Mouse (Mus musculus): ENCODE measurements around the gene Brinp3. TPM values are rescaled to one million over a fixed set of nuclear protein-coding genes. Genes with fewer than 3 reads are reported as not detected.

Gene Brinp3
- total RNA-seq (2014; rRNA removed) (56.0 and 57.1 TPM in 2 replicates), polyA plus RNA-seq (2015; fragmentation: Nextera tagmentation; extraction: Ambion mirVana) (40.7 and 44.5 TPM in 2 replicates)

- peak within 1 kb of the TSS; percentile 80 for H3K4me2 ChIP-seq (ENCODE audit: low read depth, low read length)
- DNase-seq (ENCODE audit: low spot score) = peak; percentile 55
- H3K9ac ChIP-seq (replicated peaks; ENCODE audit: low read length) = peak within 1 kb of the TSS; percentile 77
- no peaks in the 10 kb centered on the region for H3K36me3 ChIP-seq (ENCODE audit: insufficient read depth, low read length)
- 2% methylated on average over 19 of the region's 19 CpGs for WGBS
- no peaks in the 10 kb centered on the region for H3K9me3 ChIP-seq (ENCODE audit: low read length)
- TF ChIP-seq CTCF (IDR thresholded peaks at IDR 0.05; ENCODE audit: low read depth) = no peak
- no peaks in the 10 kb centered on the region for H3K27me3 ChIP-seq (ENCODE audit: insufficient read depth, low read length)
- H3K4me3 ChIP-seq (ENCODE audit: low read length) = peak within 1 kb of the TSS; percentile 67
- peak within 1 kb of the TSS; percentile 78 for H3K27ac ChIP-seq
- peak; percentile 46 for ATAC-seq
- 0 out of 2 replicates have a peak, but pooled peaks cover 3% of the 10 kb centered on the region for H3K4me1 ChIP-seq (ENCODE audit: insufficient read depth, low read length)
Observed at GRCm38 (mm10) chr1:146494681-146495331, at the start of gene Brinp3. Brinp3 (plus strand) TSS chr1:146494760.

- Histone ChIP-seq H3K27ac (peak overlapping the region; percentile 78), H3K4me3 (ENCODE audit: low read length) (peak overlapping the region; percentile 67), H3K36me3 (ENCODE audit: insufficient read depth, low read length) (no peaks in the 10 kb centered on the region), H3K4me1 (ENCODE audit: insufficient read depth, low read length) (0 out of 2 replicates have a peak, but pooled peaks cover 3% of the 10 kb centered on the region), H3K4me2 (ENCODE audit: low read depth, low read length) (peak overlapping the region; percentile 80), H3K9ac (replicated peaks; ENCODE audit: low read length) (peak overlapping the region; percentile 77), H3K9me3 (ENCODE audit: low read length) (no peaks in the 10 kb centered on the region), H3K27me3 (ENCODE audit: insufficient read depth, low read length) (no peaks in the 10 kb centered on the region)
- DNase-seq (ENCODE audit: low spot score) (peak; percentile 81), ATAC-seq (0 out of 2 replicates have a peak, but pooled peaks have one; percentile 19)
- 5% methylated on average over 7 of the region's 7 CpGs for WGBS
- no peak for TF ChIP-seq CTCF (IDR thresholded peaks at IDR 0.05; ENCODE audit: low read depth)
Observed at GRCm38 (mm10) chr1:146494221-146494620, 339 bp upstream of the Brinp3 start.

GRCm38 (mm10) chr1:146495386-146495785 lies 826 bp downstream of the Brinp3 start:
- 14% methylated on average over 3 of the region's 3 CpGs for WGBS
- Histone ChIP-seq H3K9me3 (ENCODE audit: low read length) (no peaks in the 10 kb centered on the region), H3K4me3 (ENCODE audit: low read length) (peak overlapping the region; percentile 67), H3K27ac (peak overlapping the region; percentile 78), H3K4me1 (ENCODE audit: insufficient read depth, low read length) (0 out of 2 replicates have a peak, but pooled peaks cover 3% of the 10 kb centered on the region), H3K9ac (replicated peaks; ENCODE audit: low read length) (peak overlapping the region; percentile 77), H3K36me3 (ENCODE audit: insufficient read depth, low read length) (no peaks in the 10 kb centered on the region), H3K4me2 (ENCODE audit: low read depth, low read length) (peak overlapping the region; percentile 80), H3K27me3 (ENCODE audit: insufficient read depth, low read length) (no peaks in the 10 kb centered on the region)
- ATAC-seq = no peak
- DNase-seq (ENCODE audit: low spot score) = peak; percentile 47
- TF ChIP-seq CTCF (IDR thresholded peaks at IDR 0.05; ENCODE audit: low read depth) = no peak

- peak overlapping the region; percentile 67 for H3K4me3 ChIP-seq (ENCODE audit: low read length)
- no peaks in the 10 kb centered on the region for H3K27me3 ChIP-seq (ENCODE audit: insufficient read depth, low read length)
- WGBS = under 1% methylated on average over 28 of the region's 28 CpGs
- ATAC-seq (peak; percentile 75), DNase-seq (ENCODE audit: low spot score) (peak; percentile 55)
- peak overlapping the region; percentile 66 for H3K9ac ChIP-seq (replicated peaks; ENCODE audit: low read length)
- no peaks in the 10 kb centered on the region for H3K36me3 ChIP-seq (ENCODE audit: insufficient read depth, low read length)
- H3K9me3 ChIP-seq (ENCODE audit: low read length) = no peaks in the 10 kb centered on the region
- H3K27ac ChIP-seq = peak overlapping the region; percentile 83
- 0 out of 2 replicates have a peak, but pooled peaks cover 3% of the 10 kb centered on the region for H3K4me1 ChIP-seq (ENCODE audit: insufficient read depth, low read length)
- H3K4me2 ChIP-seq (ENCODE audit: low read depth, low read length) = peak overlapping the region; percentile 80
- TF ChIP-seq CTCF (IDR thresholded peaks at IDR 0.05; ENCODE audit: low read depth) = no peak
Observed at GRCm38 (mm10) chr1:146497381-146498081, 3.0 kb downstream of the Brinp3 start.

GRCm38 (mm10) chr1:146498085-146498779 lies 3.7 kb downstream of the Brinp3 start:
- Histone ChIP-seq H3K9me3 (ENCODE audit: low read length) (no peaks in the 10 kb centered on the region), H3K4me3 (ENCODE audit: low read length) (peak overlapping the region; percentile 67), H3K4me1 (ENCODE audit: insufficient read depth, low read length) (0 out of 2 replicates have a peak, but pooled peaks cover 3% of the 10 kb centered on the region), H3K27ac (peak overlapping the region; percentile 83), H3K4me2 (ENCODE audit: low read depth, low read length) (peak overlapping the region; percentile 80), H3K9ac (replicated peaks; ENCODE audit: low read length) (peak overlapping the region; percentile 66), H3K36me3 (ENCODE audit: insufficient read depth, low read length) (no peaks in the 10 kb centered on the region), H3K27me3 (ENCODE audit: insufficient read depth, low read length) (no peaks in the 10 kb centered on the region)
- peak; percentile 65 for DNase-seq (ENCODE audit: low spot score)
- ATAC-seq = peak; percentile 42; the same call in 1 of the 2 replicates
- TF ChIP-seq CTCF (IDR thresholded peaks at IDR 0.05; ENCODE audit: low read depth) = peak; percentile 38
- WGBS = under 1% methylated on average over 16 of the region's 16 CpGs

GRCm38 (mm10) chr1:146498780-146499114 lies 4.2 kb downstream of the Brinp3 start:
- TF ChIP-seq CTCF (IDR thresholded peaks at IDR 0.05; ENCODE audit: low read depth) = no peak

More at GRCm38 (mm10) chr1:146498780-146499114, 4.2 kb downstream of the Brinp3 start:
- WGBS = 12% methylated on average over 1 of the region's 1 CpGs
- H3K9me3 ChIP-seq (ENCODE audit: low read length) = no peaks in the 10 kb centered on the region
- H3K27me3 ChIP-seq (ENCODE audit: insufficient read depth, low read length) = no peaks in the 10 kb centered on the region
- H3K4me1 ChIP-seq (ENCODE audit: insufficient read depth, low read length) = 0 out of 2 replicates have a peak, but pooled peaks cover 3% of the 10 kb centered on the region
- ATAC-seq (no peak), DNase-seq (ENCODE audit: low spot score) (no peak)
- peak overlapping the region; percentile 80 for H3K4me2 ChIP-seq (ENCODE audit: low read depth, low read length)
- no peaks in the 10 kb centered on the region for H3K36me3 ChIP-seq (ENCODE audit: insufficient read depth, low read length)
- H3K9ac ChIP-seq (replicated peaks; ENCODE audit: low read length) = peak overlapping the region; percentile 66
- peak overlapping the region; percentile 67 for H3K4me3 ChIP-seq (ENCODE audit: low read length)
- H3K27ac ChIP-seq = peak overlapping the region; percentile 83; the same call in 1 of the 2 replicates
